Mouse (Mus musculus): Measurements from ENCODE around the gene Grn. TPM values are rescaled to one million over a fixed set of nuclear protein-coding genes. Genes with fewer than 3 reads are reported as not detected.

Gene Grn
- polyA plus RNA-seq, 1 experiment: 21.1 TPM

DNA sequence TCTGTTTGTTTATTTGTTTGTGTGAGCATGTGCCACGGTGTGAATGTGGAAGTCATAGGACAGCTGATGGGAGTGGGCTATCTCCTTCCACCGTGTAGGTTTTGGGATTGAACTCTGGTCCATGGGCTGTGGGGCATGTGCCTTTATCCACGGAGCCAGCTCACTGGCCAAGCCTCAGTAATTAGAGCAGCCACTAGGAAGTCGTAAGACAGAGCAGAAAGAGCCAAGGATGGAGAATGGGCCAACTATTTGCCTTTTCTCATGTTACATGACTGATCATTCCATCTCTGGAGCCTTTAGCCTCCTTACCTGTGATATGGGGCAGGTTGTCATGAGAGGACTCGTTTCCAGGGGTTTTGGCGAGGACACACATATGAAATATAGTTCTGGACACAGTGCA, 33.9 kb upstream of the Grn start:
- H3K36me3 ChIP-seq (ENCODE audit: control insufficient read depth, insufficient read depth, low read length): no peaks in the 10 kb centered on the region
- H3K27ac ChIP-seq (ENCODE audit: control insufficient read depth, insufficient read depth, low read depth, low read length): no peak overlapping the region
- no peaks in the 10 kb centered on the region for H3K27me3 ChIP-seq (ENCODE audit: control insufficient read depth, insufficient read depth, low read length)
- peaks cover 30% of the 10 kb centered on the region for H3K4me1 ChIP-seq (ENCODE audit: control insufficient read depth, insufficient read depth, low read length)
- TF ChIP-seq POLR2A (IDR thresholded peaks at IDR 0.05; ENCODE audit: control insufficient read depth, low read depth, low read length): no peak
- no peak for TF ChIP-seq CTCF (IDR thresholded peaks at IDR 0.05; ENCODE audit: control insufficient read depth, insufficient read depth, insufficient replicate concordance, low read depth, low read length)
- no peak overlapping the region for H3K4me3 ChIP-seq (ENCODE audit: control insufficient read depth, low read depth, low read length)

DNA sequence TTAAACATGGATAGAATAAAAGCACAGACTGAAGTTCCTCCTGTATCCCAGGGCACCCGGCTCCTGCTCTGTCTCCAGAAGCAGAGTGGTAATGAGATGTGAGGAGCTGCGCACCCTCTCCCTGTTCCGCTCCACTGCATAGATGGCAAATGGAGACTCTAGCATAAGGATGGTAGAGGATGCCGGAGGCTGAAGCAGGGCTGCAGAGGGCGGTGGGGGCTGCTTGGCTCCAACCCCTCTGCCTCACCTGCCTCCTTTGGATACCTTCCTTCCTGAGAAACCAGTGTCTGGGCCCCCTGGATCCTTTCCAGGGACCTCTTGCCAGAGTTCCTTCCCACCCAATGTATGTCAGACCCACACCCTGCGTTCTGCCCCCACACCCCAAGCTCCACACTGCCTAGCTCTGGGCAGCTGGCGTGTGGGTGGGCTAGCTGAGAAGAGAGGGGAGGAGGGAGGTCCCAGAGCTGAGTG, 33.4 kb upstream of the Grn start:
- Histone ChIP-seq H3K4me1 (ENCODE audit: control insufficient read depth, insufficient read depth, low read length) (peaks cover 30% of the 10 kb centered on the region), H3K27ac (ENCODE audit: control insufficient read depth, insufficient read depth, low read depth, low read length) (no peak overlapping the region), H3K36me3 (ENCODE audit: control insufficient read depth, insufficient read depth, low read length) (no peaks in the 10 kb centered on the region), H3K4me3 (ENCODE audit: control insufficient read depth, low read depth, low read length) (no peak overlapping the region), H3K27me3 (ENCODE audit: control insufficient read depth, insufficient read depth, low read length) (no peaks in the 10 kb centered on the region)
- TF ChIP-seq POLR2A (IDR thresholded peaks at IDR 0.05; ENCODE audit: control insufficient read depth, low read depth, low read length): no peak
- TF ChIP-seq CTCF (IDR thresholded peaks at IDR 0.05; ENCODE audit: control insufficient read depth, insufficient read depth, insufficient replicate concordance, low read depth, low read length): no peak

GRCm38 (mm10) chr11:102398007-102398825, 31.9 kb upstream of the Grn start:
- Histone ChIP-seq H3K4me1 (ENCODE audit: control insufficient read depth, insufficient read depth, low read length) (peaks cover 25% of the 10 kb centered on the region), H3K36me3 (ENCODE audit: control insufficient read depth, insufficient read depth, low read length) (no peaks in the 10 kb centered on the region; the same call in 1 of the 2 replicates), H3K27me3 (ENCODE audit: control insufficient read depth, insufficient read depth, low read length) (no peaks in the 10 kb centered on the region), H3K27ac (ENCODE audit: control insufficient read depth, insufficient read depth, low read depth, low read length) (no peak overlapping the region), H3K4me3 (ENCODE audit: control insufficient read depth, low read depth, low read length) (peak overlapping the region; percentile 67)
- TF ChIP-seq CTCF (IDR thresholded peaks at IDR 0.05; ENCODE audit: control insufficient read depth, insufficient read depth, insufficient replicate concordance, low read depth, low read length) (no peak), POLR2A (IDR thresholded peaks at IDR 0.05; ENCODE audit: control insufficient read depth, low read depth, low read length) (no peak)

DNA sequence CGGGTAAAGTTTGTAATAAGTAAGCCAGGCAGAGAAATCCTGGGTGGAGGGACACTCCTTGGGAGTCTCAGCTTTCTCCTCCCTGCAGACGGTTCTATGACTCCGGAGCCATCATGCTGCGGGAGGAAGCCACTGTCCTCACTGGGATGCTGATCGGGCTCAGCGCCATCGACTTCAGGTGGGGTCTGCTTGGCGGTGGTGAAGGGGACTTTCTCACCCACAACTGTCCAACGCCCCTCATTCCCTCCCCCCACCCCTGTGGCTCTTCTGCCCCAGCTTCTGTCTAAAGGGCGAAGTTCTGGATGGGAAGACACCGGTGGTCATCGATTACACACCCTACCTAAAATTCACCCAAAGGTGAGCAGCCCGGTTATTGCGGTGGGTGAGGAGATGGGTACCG, 31.0 kb upstream of the Grn start:
- peak overlapping the region; percentile 84 for H3K4me3 ChIP-seq (ENCODE audit: control insufficient read depth, low read depth, low read length)
- H3K27me3 ChIP-seq (ENCODE audit: control insufficient read depth, insufficient read depth, low read length): no peaks in the 10 kb centered on the region
- no peak for TF ChIP-seq CTCF (IDR thresholded peaks at IDR 0.05; ENCODE audit: control insufficient read depth, insufficient read depth, insufficient replicate concordance, low read depth, low read length)
- TF ChIP-seq POLR2A (IDR thresholded peaks at IDR 0.05; ENCODE audit: control insufficient read depth, low read depth, low read length): no peak
- H3K36me3 ChIP-seq (ENCODE audit: control insufficient read depth, insufficient read depth, low read length): no peaks in the 10 kb centered on the region; the same call in 1 of the 2 replicates
- peaks cover 17% of the 10 kb centered on the region for H3K4me1 ChIP-seq (ENCODE audit: control insufficient read depth, insufficient read depth, low read length)
- H3K27ac ChIP-seq (ENCODE audit: control insufficient read depth, insufficient read depth, low read depth, low read length): peak overlapping the region; percentile 29; the same call in 1 of the 2 replicates

DNA sequence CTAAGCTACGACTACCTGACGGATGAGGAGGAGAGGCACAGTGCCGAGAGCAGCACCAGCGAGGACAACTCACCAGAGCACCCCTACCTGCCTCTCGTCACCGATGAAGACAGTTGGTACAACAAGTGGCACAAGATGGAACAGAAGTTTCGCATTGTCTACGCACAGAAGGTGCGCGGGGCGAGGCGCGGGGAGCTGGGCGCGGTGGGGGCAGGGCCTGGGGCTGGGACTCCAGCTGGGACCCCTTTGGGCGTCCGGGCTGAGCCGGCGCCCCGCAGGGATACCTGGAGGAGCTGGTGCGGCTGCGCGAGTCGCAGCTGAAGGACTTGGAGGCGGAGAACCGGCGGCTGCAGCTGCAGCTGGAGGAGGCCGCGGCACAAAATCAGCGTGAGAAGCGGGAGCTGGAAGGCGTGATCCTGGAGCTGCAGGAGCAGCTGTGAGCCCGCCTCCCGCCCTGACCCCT, 30.5 kb upstream of the Grn start:
- TF ChIP-seq CTCF (IDR thresholded peaks at IDR 0.05; ENCODE audit: control insufficient read depth, insufficient read depth, insufficient replicate concordance, low read depth, low read length) (no peak), POLR2A (IDR thresholded peaks at IDR 0.05; ENCODE audit: control insufficient read depth, low read depth, low read length) (peak; percentile 78)
- H3K36me3 ChIP-seq (ENCODE audit: control insufficient read depth, insufficient read depth, low read length): no peaks in the 10 kb centered on the region; the same call in 1 of the 2 replicates
- H3K4me1 ChIP-seq (ENCODE audit: control insufficient read depth, insufficient read depth, low read length): peaks cover 17% of the 10 kb centered on the region
- H3K27ac ChIP-seq (ENCODE audit: control insufficient read depth, insufficient read depth, low read depth, low read length): peak overlapping the region; percentile 29; the same call in 1 of the 2 replicates
- no peaks in the 10 kb centered on the region for H3K27me3 ChIP-seq (ENCODE audit: control insufficient read depth, insufficient read depth, low read length)
- H3K4me3 ChIP-seq (ENCODE audit: control insufficient read depth, low read depth, low read length): peak overlapping the region; percentile 84

- Histone ChIP-seq H3K4me1 (ENCODE audit: control insufficient read depth, insufficient read depth, low read length) (peaks cover 19% of the 10 kb centered on the region), H3K27ac (ENCODE audit: control insufficient read depth, insufficient read depth, low read depth, low read length) (no peak overlapping the region), H3K27me3 (ENCODE audit: control insufficient read depth, insufficient read depth, low read length) (no peaks in the 10 kb centered on the region), H3K4me3 (ENCODE audit: control insufficient read depth, low read depth, low read length) (peak overlapping the region; percentile 84), H3K36me3 (ENCODE audit: control insufficient read depth, insufficient read depth, low read length) (no peaks in the 10 kb centered on the region; the same call in 1 of the 2 replicates)
- TF ChIP-seq POLR2A (IDR thresholded peaks at IDR 0.05; ENCODE audit: control insufficient read depth, low read depth, low read length) (no peak), CTCF (IDR thresholded peaks at IDR 0.05; ENCODE audit: control insufficient read depth, insufficient read depth, insufficient replicate concordance, low read depth, low read length) (no peak)
Measured at GRCm38 (mm10) chr11:102400513-102401084, 29.5 kb upstream of the Grn start.

DNA sequence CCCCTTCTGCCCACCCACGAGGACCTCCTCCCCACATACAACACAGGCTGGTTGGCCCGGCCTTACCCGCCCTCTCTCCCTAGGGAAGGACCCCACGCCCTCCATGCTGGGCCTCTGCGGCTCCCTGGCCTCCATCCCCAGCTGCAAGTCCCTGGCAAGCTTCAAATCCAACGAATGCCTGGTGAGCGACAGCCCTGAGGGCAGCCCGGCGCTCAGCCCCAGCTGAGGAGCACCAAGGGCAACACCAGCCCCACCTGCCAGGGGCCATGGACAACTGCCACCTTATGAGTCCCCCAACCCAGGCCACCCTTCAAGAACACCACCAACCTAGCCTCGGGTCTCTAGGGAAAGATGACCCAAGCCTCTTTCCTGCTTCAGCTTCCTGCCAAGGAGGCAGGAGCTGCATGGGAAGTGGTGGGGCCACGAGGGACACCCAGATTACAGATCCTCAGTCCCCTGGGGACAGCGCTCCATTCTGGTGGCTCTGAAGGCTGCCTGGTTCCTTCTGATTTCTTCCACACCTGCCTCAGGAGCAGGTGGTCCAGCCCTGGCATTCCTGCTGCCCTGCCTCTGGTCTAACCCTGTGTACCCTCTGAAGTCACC, 28.1 kb upstream of the Grn start:
- Histone ChIP-seq H3K4me1 (ENCODE audit: control insufficient read depth, insufficient read depth, low read length) (peaks cover 26% of the 10 kb centered on the region), H3K27ac (ENCODE audit: control insufficient read depth, insufficient read depth, low read depth, low read length) (no peak overlapping the region), H3K27me3 (ENCODE audit: control insufficient read depth, insufficient read depth, low read length) (no peaks in the 10 kb centered on the region), H3K4me3 (ENCODE audit: control insufficient read depth, low read depth, low read length) (no peak overlapping the region), H3K36me3 (ENCODE audit: control insufficient read depth, insufficient read depth, low read length) (no peaks in the 10 kb centered on the region; the same call in 1 of the 2 replicates)
- no peak for TF ChIP-seq CTCF (IDR thresholded peaks at IDR 0.05; ENCODE audit: control insufficient read depth, insufficient read depth, insufficient replicate concordance, low read depth, low read length)
- TF ChIP-seq POLR2A (IDR thresholded peaks at IDR 0.05; ENCODE audit: control insufficient read depth, low read depth, low read length): no peak
